Mouse (Mus musculus): ENCODE data around the gene Alg11.

Alg11 gene

GRCm38 (mm10) chr8:22061126-22061525 lies 605 bp downstream of the Alg11 start:
- DNase-seq (ENCODE audit: low spot score in 2 of 2), result no peak

- DNase-seq (ENCODE audit: low spot score in 2 of 2), result no peak
Measured at GRCm38 (mm10) chr8:22079313-22080007, 18.9 kb downstream of the Alg11 start.

- DNase-seq (ENCODE audit: low spot score in 2 of 2), result no peak
Measured at GRCm38 (mm10) chr8:22089226-22089625, 28.7 kb downstream of the Alg11 start.

DNA sequence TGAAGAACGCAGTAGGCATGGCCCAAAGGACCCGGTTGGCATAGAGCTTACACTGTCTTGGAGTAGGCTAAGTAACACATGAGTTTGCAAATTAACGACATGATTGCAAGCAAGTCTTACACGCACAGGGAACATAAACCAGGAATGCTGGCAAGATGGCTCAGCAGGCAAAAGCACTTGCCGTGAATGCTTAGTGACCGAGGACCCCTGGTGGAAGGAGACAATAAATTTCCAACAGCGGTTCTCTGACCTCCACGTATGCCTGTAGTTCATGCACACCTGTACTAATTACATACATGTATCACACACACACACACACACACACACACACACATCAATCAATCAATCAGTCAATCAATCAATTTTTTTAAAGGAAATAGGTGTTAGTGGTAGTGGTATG lies 31.0 kb downstream of the Alg11 start:
- DNase-seq (ENCODE audit: low spot score in 2 of 2), result no peak

DNA sequence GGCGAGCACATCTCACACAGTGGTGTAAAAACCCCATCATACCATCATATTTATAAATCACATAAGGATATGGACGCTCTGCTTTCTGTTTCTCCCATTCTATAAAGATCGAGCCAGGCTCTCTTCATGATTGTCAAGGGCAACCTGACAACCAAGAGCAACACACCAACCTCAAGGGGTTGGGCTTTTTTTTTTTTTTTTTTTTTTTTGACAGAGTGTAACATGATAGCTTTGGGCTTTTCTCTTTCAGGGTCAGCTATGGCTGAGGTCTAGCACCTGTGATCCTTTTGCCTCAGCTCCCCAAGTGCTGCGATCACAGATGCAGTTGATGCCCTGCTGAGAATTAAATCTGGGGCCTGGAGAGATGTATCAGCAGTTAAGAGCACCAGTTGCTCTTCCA lies 46.5 kb downstream of the Alg11 start:
- DNase-seq (ENCODE audit: low spot score in 2 of 2), result no peak
